In the genomic region with DNA sequence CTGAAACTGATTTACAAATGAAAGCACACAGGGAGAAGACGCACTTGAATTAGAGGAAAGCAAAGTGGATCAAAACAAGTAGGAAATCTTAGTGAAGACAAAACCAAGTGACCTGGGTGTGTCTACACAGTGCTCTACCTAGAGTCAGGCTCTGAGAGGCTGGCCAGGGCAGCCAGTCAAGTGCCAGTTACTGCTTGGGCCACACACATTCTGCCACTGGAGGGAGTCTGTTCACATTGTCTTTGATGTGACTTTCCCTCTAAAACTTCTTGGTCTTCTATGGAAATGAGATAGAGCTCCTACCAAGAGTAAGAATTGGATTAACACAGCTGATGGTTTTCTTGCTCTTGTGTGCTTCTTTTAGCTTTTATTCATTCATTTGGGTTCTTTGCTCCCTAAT, we compare ENCODE assay signal across 9 mouse cellular contexts.
A peak's percentile ranks its signal among the peaks of the same experiment; 100 is the strongest.
DNase-seq lines count a peak whose midpoint lies in the region; ATAC-seq and TF ChIP-seq lines count a peak whose summit lies in the region.
"Had no signal": no experiment of that assay in that cellular context is flagged by ENCODE, and none has a peak within 500 bp of the region (broad histone marks: within the 10 kb centered on the region; RNA-seq: fewer than 3 reads in every experiment).

No protein-coding gene starts in this region.

- 53% methylated on average over 1 of the region's 1 CpGs for WGBS in kidney, postnatal 0 days
- 35% methylated on average over 1 of the region's 1 CpGs for WGBS in forebrain, embryonic 16.5 days

- H3K36me3 ChIP-seq in kidney, postnatal 0 days (ENCODE audit: insufficient read depth, low read length): no peaks in the 10 kb centered on the region
- no peaks in the 10 kb centered on the region for H3K36me3 ChIP-seq in forebrain, embryonic 16.5 days (ENCODE audit: control insufficient read depth, insufficient read depth)

- H3K4me2 ChIP-seq in kidney, postnatal 0 days (ENCODE audit: low read length): no peak overlapping the region
- H3K4me2 ChIP-seq in forebrain, embryonic 16.5 days (ENCODE audit: low read length): no peak overlapping the region

- no peak for ATAC-seq in kidney, postnatal 0 days (replicated peaks; ENCODE audit: low FRiP score, low read depth)
- no peak for ATAC-seq in megakaryocyte progenitor cell, adult 5-6 weeks (replicated peaks; ENCODE audit: poor library complexity)
- ATAC-seq in forebrain, embryonic 16.5 days: no peak

- H3K27me3 ChIP-seq in kidney, postnatal 0 days (ENCODE audit: insufficient read depth, low read length): 0 out of 2 replicates have a peak, but pooled peaks cover 4% of the 10 kb centered on the region
- no peaks in the 10 kb centered on the region for H3K27me3 ChIP-seq in forebrain, embryonic 16.5 days (replicated peaks; ENCODE audit: control insufficient read depth, insufficient read depth, low read length)

- peak; percentile 9 to 13 for DNase-seq in heart, adult 18-20 months
- no peak for DNase-seq in heart, adult 9 months (ENCODE audit: low spot score in 2 of 2)
- peak; percentile 37 for DNase-seq in 3T3-L1 (ENCODE audit: low read depth, low spot score)
- DNase-seq in adrenal gland, adult 8-10 months: peak; percentile 5
- peak; percentile 63 for DNase-seq in kidney, postnatal 0 days (ENCODE audit: low spot score)
- peak; percentile 47 for DNase-seq in retina, postnatal 1 day

- H3K9me3 ChIP-seq in kidney, postnatal 0 days (replicated peaks; ENCODE audit: low read length): no peaks in the 10 kb centered on the region
- no peaks in the 10 kb centered on the region for H3K9me3 ChIP-seq in forebrain, embryonic 16.5 days (ENCODE audit: control insufficient read depth, low read length)

- TF ChIP-seq CTCF in kidney, postnatal 0 days (IDR thresholded peaks at IDR 0.05; ENCODE audit: low read depth): peak; percentile 67

- H3K4me3 ChIP-seq in kidney, postnatal 0 days (replicated peaks; ENCODE audit: low read depth, low read length): no peak overlapping the region
- no peak overlapping the region for H3K4me3 ChIP-seq in forebrain, embryonic 16.5 days (replicated peaks; ENCODE audit: low read length)

- no peaks in the 10 kb centered on the region for H3K4me1 ChIP-seq in kidney, postnatal 0 days (replicated peaks; ENCODE audit: insufficient read depth, low read length)
- 0 out of 2 replicates have a peak, but pooled peaks cover 6% of the 10 kb centered on the region for H3K4me1 ChIP-seq in forebrain, embryonic 16.5 days (replicated peaks; ENCODE audit: control insufficient read depth, insufficient read depth, low read length)

- H3K9ac ChIP-seq in kidney, postnatal 0 days (ENCODE audit: low read depth, low read length): no peak overlapping the region
- H3K9ac ChIP-seq in forebrain, embryonic 16.5 days (replicated peaks; ENCODE audit: low read depth, low read length): no peak overlapping the region
- H3K9ac ChIP-seq: liver, embryonic 14.5 days had no signal

- H3K27ac ChIP-seq in kidney, postnatal 0 days: no peak overlapping the region
- no peak overlapping the region for H3K27ac ChIP-seq in forebrain, embryonic 16.5 days (ENCODE audit: low read length)
- H3K27ac ChIP-seq: liver, embryonic 14.5 days had no signal

Comparison
In these comparisons a context has a peak if more than half of its experiments do, and no peak if none do; other contexts are left out.
1. DNase-seq: peak in heart, adult 18-20 months (2 of 2), 3T3-L1 (single experiment), adrenal gland, adult 8-10 months (single experiment), kidney, postnatal 0 days (single experiment) and retina, postnatal 1 day (single experiment); none in heart, adult 9 months (0 of 2).